Mouse (Mus musculus) thymus, adult 2 months (tissue): ENCODE measurements around the gene Tert.

Experiments used
- CTCF ChIP-seq: fragments of 200-500 bp; IDR thresholded peaks from 2 replicates; pipeline ENCODE4 v1.5.1; 2012; ENCODE audit warnings: mild to moderate bottlenecking, control low read depth, low read length, moderate library complexity, borderline replicate concordance; ENCODE audit not compliant: control insufficient read depth, poor library complexity, insufficient read depth; ENCODE audit errors: extremely low read depth
- POLR2A ChIP-seq: fragments of 200-500 bp; IDR thresholded peaks from 2 replicates; pipeline ENCODE4 v1.6.1; 2012; ENCODE audit warnings: mild to moderate bottlenecking, low read length, control low read depth, moderate library complexity; ENCODE audit not compliant: control insufficient read depth, poor library complexity, insufficient read depth; ENCODE audit errors: extremely low read depth

DNA sequence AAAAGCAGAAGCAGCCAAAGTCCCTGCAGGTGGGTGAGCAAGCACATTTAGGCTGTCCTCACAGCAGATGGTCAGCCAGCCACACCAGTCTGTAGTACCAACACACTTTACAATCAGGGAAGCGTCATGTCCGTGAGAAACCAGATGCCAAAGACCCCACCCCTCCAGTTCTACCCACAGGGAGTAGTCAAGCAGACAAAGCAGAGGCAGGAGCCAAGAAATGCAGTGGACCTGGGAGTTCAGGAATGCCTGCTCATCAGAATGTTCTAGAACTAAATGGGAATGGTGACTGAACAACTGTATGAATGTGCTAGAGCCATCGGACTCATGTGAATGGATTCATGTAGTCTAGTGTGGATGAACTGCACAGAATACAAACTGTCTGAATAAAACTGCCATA is 60.9 kb downstream of the Tert start:
- no peak for TF ChIP-seq CTCF
- TF ChIP-seq POLR2A: no peak
